Mouse (Mus musculus) midbrain, embryonic 10.5 days (tissue): Measurements from ENCODE around the gene Macrod2. TPM values are rescaled to one million over a fixed set of nuclear protein-coding genes. Genes with fewer than 3 reads are reported as not detected.

ENCODE experiments used
- DNase-seq: peaks from one replicate; pipeline ENCODE4 v3.0.0-alpha.2; 2017; ENCODE audit warnings: low spot score
- H3K27ac ChIP-seq: fragments of 300-500 bp; sonication (generic); replicated peaks from 2 replicates; pipeline ENCODE4 v1.5.1; 2016; ENCODE audit warnings: mild to moderate bottlenecking
- H3K27me3 ChIP-seq: fragments of 300-500 bp; sonication (generic); 2 replicates; pipeline ENCODE4 v1.6.1; 2016; ENCODE audit warnings: low read depth, mild to moderate bottlenecking; ENCODE audit not compliant: poor library complexity, severe bottlenecking
- H3K36me3 ChIP-seq: fragments of 300-500 bp; sonication (generic); 2 replicates; pipeline ENCODE4 v1.6.1; 2016; ENCODE audit warnings: mild to moderate bottlenecking, moderate library complexity
- H3K4me1 ChIP-seq: fragments of 300-500 bp; sonication (generic); 2 replicates; pipeline ENCODE4 v1.6.1; 2016
- H3K4me3 ChIP-seq: fragments of 300-500 bp; sonication (generic); 2 replicates; pipeline ENCODE4 v1.5.1; 2016; ENCODE audit warnings: mild to moderate bottlenecking, moderate library complexity
- H3K9me3 ChIP-seq: fragments of 300-500 bp; sonication (generic); replicated peaks from 2 replicates; pipeline ENCODE4 v1.6.1; 2016; ENCODE audit warnings: mild to moderate bottlenecking
- WGBS: fragments of 180-500 bp; shearing (Covaris S2); methylation state at CpG from one replicate; pipeline ENCODE4 v1.1.7; 2016; 5-methylcytosine and 5-hydroxymethylcytosine counted together
- polyA plus RNA-seq: library from polyadenylated mRNA; unstranded; fragments of >200 nt; fragmentation: Nextera tagmentation; extraction: Ambion mirVana; gene quantifications from 2 replicates; pipeline ENCODE4 v1.2.1, GENCODE M21; 2016

The Macrod2 gene
- polyA plus RNA-seq, 1 experiment from 2014 or later, result 39.4 TPM

- Histone ChIP-seq H3K4me3 (no peak overlapping the region), H3K27me3 (no peaks in the 10 kb centered on the region), H3K36me3 (no peaks in the 10 kb centered on the region), H3K4me1 (no peaks in the 10 kb centered on the region), H3K9me3 (no peaks in the 10 kb centered on the region), H3K27ac (no peak overlapping the region)
- DNase-seq, result no peak
- WGBS, result 89% methylated on average over 6 of the region's 6 CpGs
Observed at GRCm38 (mm10) chr2:141844408-141845175, 1449.5 kb downstream of the Macrod2 start.

DNA sequence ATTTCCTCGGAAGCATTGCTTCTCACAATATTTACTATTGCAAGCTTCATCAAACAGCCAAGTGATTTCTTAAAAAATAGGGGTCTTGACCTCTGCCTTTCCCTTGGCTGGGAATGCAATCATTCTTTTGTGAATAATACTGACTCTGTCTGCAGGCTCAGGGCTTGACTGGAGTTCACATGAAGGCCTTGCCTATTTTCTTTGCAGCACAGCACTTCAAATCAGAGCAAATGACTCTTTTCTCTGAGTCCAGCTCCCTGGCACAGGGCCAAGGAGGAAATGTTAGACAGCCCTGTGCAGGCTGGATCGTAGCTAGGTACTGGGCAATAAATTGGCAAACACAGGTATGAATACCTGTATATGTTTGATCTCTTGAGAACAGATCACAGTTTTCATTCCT lies 1464.1 kb downstream of the Macrod2 start:
- Histone ChIP-seq H3K27me3 (no peaks in the 10 kb centered on the region), H3K4me3 (no peak overlapping the region), H3K36me3 (no peaks in the 10 kb centered on the region), H3K27ac (no peak overlapping the region), H3K9me3 (no peaks in the 10 kb centered on the region), H3K4me1 (peaks cover 18% of the 10 kb centered on the region)
- DNase-seq, result no peak
- 63% methylated on average over 2 of the region's 2 CpGs for WGBS

- no peak for DNase-seq
- peaks cover 18% of the 10 kb centered on the region for H3K4me1 ChIP-seq
- no peaks in the 10 kb centered on the region for H3K36me3 ChIP-seq
- no peaks in the 10 kb centered on the region for H3K27me3 ChIP-seq
- H3K4me3 ChIP-seq, result no peak overlapping the region
- 91% methylated on average over 6 of the region's 6 CpGs for WGBS
- H3K9me3 ChIP-seq, result no peaks in the 10 kb centered on the region
- H3K27ac ChIP-seq, result no peak overlapping the region
Observed at GRCm38 (mm10) chr2:141861679-141862268, 1466.7 kb downstream of the Macrod2 start.

DNA sequence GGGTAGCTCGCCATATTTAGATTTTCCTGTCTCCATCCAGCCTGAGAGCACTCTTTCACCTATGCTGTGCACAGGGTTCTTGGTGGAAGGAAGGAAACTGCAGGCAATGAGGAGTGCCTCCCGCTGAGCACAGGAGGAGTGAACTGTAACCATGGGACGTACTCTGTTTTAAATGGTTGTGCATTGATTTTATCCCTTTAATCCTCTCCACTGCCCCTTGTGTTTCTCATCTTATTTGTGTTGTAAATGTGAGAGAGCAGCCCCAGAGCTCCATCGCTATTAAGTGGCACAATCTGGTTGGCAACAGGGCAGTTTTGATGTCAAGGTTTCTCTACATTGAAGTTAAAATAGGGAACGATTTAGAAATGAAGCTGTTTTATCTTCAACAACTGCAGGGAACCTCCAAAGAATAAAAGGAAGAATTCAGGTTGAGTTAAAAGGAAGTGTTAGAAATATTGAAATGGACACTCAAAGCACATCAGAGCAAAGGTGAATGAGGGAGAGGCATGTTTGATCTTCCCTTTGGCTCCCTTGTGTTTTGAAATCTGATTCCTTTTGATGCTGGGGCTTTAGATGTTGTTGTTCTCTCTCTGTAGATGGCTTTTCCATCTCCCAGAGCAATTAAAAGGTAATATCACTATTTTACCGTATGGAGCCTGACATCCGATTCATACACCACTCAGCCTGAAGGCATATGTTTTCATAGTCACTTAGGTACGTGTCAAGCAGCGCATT lies 1467.6 kb downstream of the Macrod2 start:
- Histone ChIP-seq H3K27me3 (no peaks in the 10 kb centered on the region), H3K4me3 (no peak overlapping the region), H3K9me3 (no peaks in the 10 kb centered on the region), H3K36me3 (no peaks in the 10 kb centered on the region), H3K27ac (no peak overlapping the region), H3K4me1 (peaks cover 18% of the 10 kb centered on the region)
- 51% methylated on average over 9 of the region's 9 CpGs for WGBS
- DNase-seq, result no peak

GRCm38 (mm10) chr2:141863628-141864165 lies 1468.6 kb downstream of the Macrod2 start:
- Histone ChIP-seq H3K27ac (no peak overlapping the region), H3K4me3 (no peak overlapping the region), H3K9me3 (no peaks in the 10 kb centered on the region), H3K4me1 (peaks cover 18% of the 10 kb centered on the region), H3K36me3 (no peaks in the 10 kb centered on the region), H3K27me3 (no peaks in the 10 kb centered on the region)
- WGBS, result 79% methylated on average over 2 of the region's 2 CpGs
- DNase-seq, result no peak

DNA sequence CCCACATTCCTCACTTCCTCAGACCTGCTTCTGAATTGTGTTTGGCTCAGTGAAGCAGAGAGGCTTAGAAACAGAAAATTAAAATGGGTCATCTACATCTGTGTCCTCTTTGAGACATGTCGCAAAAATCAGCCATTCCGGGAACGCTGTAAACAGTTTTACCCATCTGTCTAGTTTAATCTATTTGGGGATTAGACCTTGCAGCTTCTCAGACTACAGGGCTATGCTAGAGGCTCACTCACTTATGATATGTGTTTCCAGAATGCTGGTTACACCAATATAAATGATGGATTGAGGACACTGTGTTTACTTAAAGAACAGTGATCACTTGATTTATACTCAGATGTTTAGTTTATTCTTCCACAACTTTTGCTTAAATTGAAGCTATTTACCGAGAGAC lies 1475.8 kb downstream of the Macrod2 start:
- H3K36me3 ChIP-seq, result no peaks in the 10 kb centered on the region
- H3K9me3 ChIP-seq, result no peaks in the 10 kb centered on the region
- H3K4me3 ChIP-seq, result no peak overlapping the region
- no peaks in the 10 kb centered on the region for H3K4me1 ChIP-seq
- 93% methylated on average over 4 of the region's 4 CpGs for WGBS
- no peak overlapping the region for H3K27ac ChIP-seq
- DNase-seq, result no peak
- H3K27me3 ChIP-seq, result no peaks in the 10 kb centered on the region

GRCm38 (mm10) chr2:141876155-141876851 lies 1481.2 kb downstream of the Macrod2 start:
- DNase-seq, result no peak
- H3K27me3 ChIP-seq, result no peaks in the 10 kb centered on the region
- WGBS, result 76% methylated on average over 10 of the region's 10 CpGs

GRCm38 (mm10) chr2:141876958-141877357 lies 1481.8 kb downstream of the Macrod2 start:
- H3K4me1 ChIP-seq, result peaks cover 5% of the 10 kb centered on the region; the same call in 1 of the 2 replicates
- no peaks in the 10 kb centered on the region for H3K27me3 ChIP-seq
- H3K4me3 ChIP-seq, result no peak overlapping the region
- no peak for DNase-seq
- WGBS, result 97% methylated on average over 2 of the region's 2 CpGs
- H3K36me3 ChIP-seq, result no peaks in the 10 kb centered on the region
- no peak overlapping the region for H3K27ac ChIP-seq
- H3K9me3 ChIP-seq, result no peaks in the 10 kb centered on the region

More at GRCm38 (mm10) chr2:141876155-141876851, 1481.2 kb downstream of the Macrod2 start:
- Histone ChIP-seq H3K4me3 (no peak overlapping the region), H3K4me1 (peaks cover 5% of the 10 kb centered on the region; the same call in 1 of the 2 replicates), H3K27ac (no peak overlapping the region), H3K9me3 (no peaks in the 10 kb centered on the region), H3K36me3 (no peaks in the 10 kb centered on the region)

- no peaks in the 10 kb centered on the region for H3K36me3 ChIP-seq
- no peak overlapping the region for H3K4me3 ChIP-seq
- no peak for DNase-seq
- H3K27me3 ChIP-seq, result no peaks in the 10 kb centered on the region
- H3K27ac ChIP-seq, result no peak overlapping the region
- H3K9me3 ChIP-seq, result no peaks in the 10 kb centered on the region
- H3K4me1 ChIP-seq, result peaks cover 5% of the 10 kb centered on the region; the same call in 1 of the 2 replicates
- 83% methylated on average over 1 of the region's 1 CpGs for WGBS
Observed at GRCm38 (mm10) chr2:141878473-141878872, 1483.4 kb downstream of the Macrod2 start.

DNA sequence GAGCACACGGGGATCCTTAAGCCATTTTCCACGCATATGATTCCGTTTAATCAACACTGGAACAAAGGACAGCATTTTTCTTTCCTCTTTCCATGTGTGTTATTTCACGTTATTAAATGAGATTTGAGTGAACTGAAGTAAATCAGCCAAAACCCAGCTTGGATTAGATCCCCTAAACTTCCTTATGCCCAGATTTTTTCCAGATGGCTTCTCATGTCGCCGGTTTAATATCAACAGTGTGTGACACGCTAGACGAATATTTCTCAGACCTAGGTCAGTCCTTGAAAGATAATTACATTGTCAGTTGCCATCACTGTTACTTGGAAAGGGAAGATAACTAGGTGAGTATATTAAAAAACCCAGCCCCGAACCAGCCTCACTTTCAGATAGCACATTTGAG lies 1484.6 kb downstream of the Macrod2 start:
- Histone ChIP-seq H3K4me1 (peaks cover 5% of the 10 kb centered on the region; the same call in 1 of the 2 replicates), H3K27ac (no peak overlapping the region), H3K36me3 (no peaks in the 10 kb centered on the region), H3K27me3 (no peaks in the 10 kb centered on the region), H3K4me3 (no peak overlapping the region), H3K9me3 (no peaks in the 10 kb centered on the region)
- DNase-seq, result no peak
- WGBS, result 80% methylated on average over 9 of the region's 9 CpGs

GRCm38 (mm10) chr2:141886694-141887474 lies 1491.8 kb downstream of the Macrod2 start:
- H3K4me1 ChIP-seq, result peaks cover 6% of the 10 kb centered on the region
- no peaks in the 10 kb centered on the region for H3K36me3 ChIP-seq
- no peak overlapping the region for H3K27ac ChIP-seq
- no peak for DNase-seq
- H3K4me3 ChIP-seq, result no peak overlapping the region
- 72% methylated on average over 11 of the region's 11 CpGs for WGBS
- no peaks in the 10 kb centered on the region for H3K9me3 ChIP-seq
- no peaks in the 10 kb centered on the region for H3K27me3 ChIP-seq

GRCm38 (mm10) chr2:141889497-141889896 lies 1494.4 kb downstream of the Macrod2 start:
- H3K9me3 ChIP-seq, result no peaks in the 10 kb centered on the region
- H3K36me3 ChIP-seq, result no peaks in the 10 kb centered on the region

More at GRCm38 (mm10) chr2:141889497-141889896, 1494.4 kb downstream of the Macrod2 start:
- Histone ChIP-seq H3K27me3 (no peaks in the 10 kb centered on the region), H3K4me1 (peaks cover 6% of the 10 kb centered on the region), H3K4me3 (no peak overlapping the region), H3K27ac (no peak overlapping the region)
- no peak for DNase-seq
- 79% methylated on average over 2 of the region's 2 CpGs for WGBS
